Mouse (Mus musculus): Measurements from ENCODE around the gene Tma7.

GRCm38 (mm10) chr9:109124164-109124563, 41.8 kb upstream of the Tma7 start:
- no peak for TF ChIP-seq CTCF (IDR thresholded peaks at IDR 0.05; ENCODE audit: low read depth)
- TF ChIP-seq EP300 (IDR thresholded peaks at IDR 0.05; ENCODE audit: low read depth): no peak

Data from liver, embryonic 14.5 days (tissue).